In genomic region chr19:9989171-9989883, GRCm38 (mm10) we compare ENCODE assay signal across 10 mouse cellular contexts. TPM values are rescaled to one million over a fixed set of nuclear protein-coding genes. Genes with fewer than 3 reads are reported as not detected.
DNase-seq lines count a peak whose midpoint lies in the region; ATAC-seq lines count a peak whose summit lies in the region.
"Had no signal": no experiment of that assay in that cellular context is flagged by ENCODE, and none has a peak within 500 bp of the region (broad histone marks: within the 10 kb centered on the region; RNA-seq: fewer than 3 reads in every experiment).

No protein-coding gene starts in this region.

- no peak overlapping the region for H3K4me3 ChIP-seq in neural tube, embryonic 11.5 days (ENCODE audit: low read depth, low read length)
- peak overlapping the region; percentile 25 for H3K4me3 ChIP-seq in erythroblast, embryonic 14.5 days (replicated peaks)
- H3K4me3 ChIP-seq in kidney, embryonic 16.5 days (ENCODE audit: low read length), result no peak overlapping the region
- no peak overlapping the region for H3K4me3 ChIP-seq in midbrain, embryonic 10.5 days
- H3K4me3 ChIP-seq: heart, embryonic 13.5 days; midbrain, embryonic 12.5 days had no signal

- H3K27ac ChIP-seq in neural tube, embryonic 11.5 days (ENCODE audit: low read depth, low read length), result no peak overlapping the region
- no peak overlapping the region for H3K27ac ChIP-seq in kidney, embryonic 16.5 days (ENCODE audit: low read length)
- H3K27ac ChIP-seq in midbrain, embryonic 10.5 days (replicated peaks), result no peak overlapping the region
- H3K27ac ChIP-seq: heart, embryonic 13.5 days; midbrain, embryonic 12.5 days had no signal

- no peak overlapping the region for H3K9ac ChIP-seq in neural tube, embryonic 11.5 days (ENCODE audit: low read length)
- no peak overlapping the region for H3K9ac ChIP-seq in kidney, embryonic 16.5 days (replicated peaks; ENCODE audit: low read length)
- H3K9ac ChIP-seq: heart, embryonic 13.5 days; midbrain, embryonic 12.5 days had no signal

- no peak overlapping the region for H3K4me2 ChIP-seq in neural tube, embryonic 11.5 days (ENCODE audit: low read depth)
- H3K4me2 ChIP-seq in kidney, embryonic 16.5 days (replicated peaks; ENCODE audit: low read depth, low read length), result no peak overlapping the region
- H3K4me2 ChIP-seq: heart, embryonic 13.5 days; midbrain, embryonic 12.5 days had no signal

- 66% methylated on average over 17 of the region's 17 CpGs for WGBS in neural tube, embryonic 11.5 days
- 70% methylated on average over 17 of the region's 17 CpGs for WGBS in kidney, embryonic 16.5 days
- WGBS in midbrain, embryonic 10.5 days, result 69% methylated on average over 17 of the region's 17 CpGs

- no peaks in the 10 kb centered on the region for H3K27me3 ChIP-seq in neural tube, embryonic 11.5 days (ENCODE audit: control insufficient read depth, insufficient read depth, low read length)
- H3K27me3 ChIP-seq in erythroblast, embryonic 14.5 days (ENCODE audit: control insufficient read depth), result no peaks in the 10 kb centered on the region; the same call in 1 of the 2 replicates
- no peaks in the 10 kb centered on the region for H3K27me3 ChIP-seq in splenic B cell, adult 2 months (ENCODE audit: control insufficient read depth, insufficient read depth, low read length, poor library complexity, severe bottlenecking)
- H3K27me3 ChIP-seq in kidney, embryonic 16.5 days (ENCODE audit: insufficient read depth, low read length), result no peaks in the 10 kb centered on the region
- peaks cover 9% of the 10 kb centered on the region for H3K27me3 ChIP-seq in midbrain, embryonic 10.5 days (ENCODE audit: low read depth, poor library complexity, severe bottlenecking)
- H3K27me3 ChIP-seq: heart, embryonic 13.5 days had no signal

- ATAC-seq in neural tube, embryonic 11.5 days (ENCODE audit: insufficient read depth, low FRiP score, low TSS enrichment), result no peak
- no peak for ATAC-seq in kidney, embryonic 16.5 days (ENCODE audit: low FRiP score, low TSS enrichment)

- no peaks in the 10 kb centered on the region for H3K9me3 ChIP-seq in neural tube, embryonic 11.5 days (ENCODE audit: control insufficient read depth, low read length)
- H3K9me3 ChIP-seq in erythroblast, embryonic 14.5 days (ENCODE audit: control insufficient read depth, low read length), result no peaks in the 10 kb centered on the region
- no peaks in the 10 kb centered on the region for H3K9me3 ChIP-seq in kidney, embryonic 16.5 days (ENCODE audit: low read length)
- H3K9me3 ChIP-seq in midbrain, embryonic 10.5 days (replicated peaks), result no peaks in the 10 kb centered on the region
- H3K9me3 ChIP-seq: heart, embryonic 13.5 days; midbrain, embryonic 12.5 days had no signal

- H3K36me3 ChIP-seq in neural tube, embryonic 11.5 days (ENCODE audit: control insufficient read depth, insufficient read depth, low read length), result peaks cover 4% of the 10 kb centered on the region
- H3K36me3 ChIP-seq in erythroblast, embryonic 14.5 days (ENCODE audit: control insufficient read depth), result peaks cover 39% of the 10 kb centered on the region
- peaks cover 6% of the 10 kb centered on the region; the same call in 1 of the 2 replicates for H3K36me3 ChIP-seq in splenic B cell, adult 2 months (ENCODE audit: control insufficient read depth, insufficient read depth, low read length, poor library complexity, severe bottlenecking)
- peaks cover 18% of the 10 kb centered on the region for H3K36me3 ChIP-seq in kidney, embryonic 16.5 days (ENCODE audit: insufficient read depth, low read length)
- peaks cover 22% of the 10 kb centered on the region for H3K36me3 ChIP-seq in midbrain, embryonic 10.5 days

- peak; percentile 14 for DNase-seq in cerebellum, adult 9-10 months
- no peak for DNase-seq in cerebellum, adult 8-10 months
- peak; percentile 9 for DNase-seq in neural tube, embryonic 11.5 days (ENCODE audit: low spot score)
- no peak for DNase-seq in neural tube, embryonic 10.5 days (ENCODE audit: extremely low spot score, low spot score)
- peak; percentile 68 for DNase-seq in splenic B cell, adult 2 months (ENCODE audit: low read depth, low spot score)
- DNase-seq in midbrain, embryonic 10.5 days (ENCODE audit: low spot score), result no peak

- H3K4me1 ChIP-seq in neural tube, embryonic 11.5 days (ENCODE audit: control insufficient read depth, insufficient read depth, low read length), result no peaks in the 10 kb centered on the region
- peaks cover 86% of the 10 kb centered on the region for H3K4me1 ChIP-seq in erythroblast, embryonic 14.5 days (ENCODE audit: control insufficient read depth)
- H3K4me1 ChIP-seq in kidney, embryonic 16.5 days (ENCODE audit: insufficient read depth, low read length), result peaks cover 16% of the 10 kb centered on the region
- H3K4me1 ChIP-seq in midbrain, embryonic 10.5 days, result peaks cover 25% of the 10 kb centered on the region

RNA-seq across cellular contexts. Expression of gene Fth1, which starts 8.9 kb away (rescaled TPM):
- 1,187 and 1,207 TPM in 2 replicates for polyA plus RNA-seq in neural tube, embryonic 11.5 days (2014; fragmentation: Nextera tagmentation; extraction: Ambion mirVana)
- polyA plus RNA-seq in erythroblast, embryonic 14.5 days (2012), result 1,886 and 6,516 TPM in 2 replicates
- 1,651 and 1,666 TPM in 2 replicates for polyA plus RNA-seq in kidney, embryonic 16.5 days (2015; fragmentation: Nextera tagmentation; extraction: Ambion mirVana)
- 1,350 and 1,398 TPM in 2 replicates for polyA plus RNA-seq in midbrain, embryonic 10.5 days (2016; fragmentation: Nextera tagmentation; extraction: Ambion mirVana)

RNA-seq across cellular contexts. Expression of gene Best1, which starts 12.1 kb away (rescaled TPM):
- polyA plus RNA-seq in neural tube, embryonic 11.5 days (2014; fragmentation: Nextera tagmentation; extraction: Ambion mirVana), result 1.0 and 1.5 TPM in 2 replicates
- not detected in 2 replicates for polyA plus RNA-seq in erythroblast, embryonic 14.5 days (2012)
- polyA plus RNA-seq in kidney, embryonic 16.5 days (2015; fragmentation: Nextera tagmentation; extraction: Ambion mirVana), result 1.4 and 1.9 TPM in 2 replicates
- 1.4 and 2.0 TPM in 2 replicates for polyA plus RNA-seq in midbrain, embryonic 10.5 days (2016; fragmentation: Nextera tagmentation; extraction: Ambion mirVana)

RNA-seq across cellular contexts. Expression of gene Rab3il1, which starts 12.1 kb away (rescaled TPM):
- 42.6 and 43.0 TPM in 2 replicates for polyA plus RNA-seq in neural tube, embryonic 11.5 days (2014; fragmentation: Nextera tagmentation; extraction: Ambion mirVana)
- polyA plus RNA-seq in erythroblast, embryonic 14.5 days (2012), result 90.0 and 90.9 TPM in 2 replicates
- 32.0 and 34.6 TPM in 2 replicates for polyA plus RNA-seq in kidney, embryonic 16.5 days (2015; fragmentation: Nextera tagmentation; extraction: Ambion mirVana)
- polyA plus RNA-seq in midbrain, embryonic 10.5 days (2016; fragmentation: Nextera tagmentation; extraction: Ambion mirVana), result 34.6 and 35.6 TPM in 2 replicates

RNA-seq across cellular contexts. Expression of gene Fads3, which starts 52.0 kb away (rescaled TPM):
- 6.1 and 6.2 TPM in 2 replicates for polyA plus RNA-seq in neural tube, embryonic 11.5 days (2014; fragmentation: Nextera tagmentation; extraction: Ambion mirVana)
- 11.1 and 13.7 TPM in 2 replicates for polyA plus RNA-seq in erythroblast, embryonic 14.5 days (2012)
- polyA plus RNA-seq in kidney, embryonic 16.5 days (2015; fragmentation: Nextera tagmentation; extraction: Ambion mirVana), result 30.1 and 36.5 TPM in 2 replicates
- 5.5 and 5.8 TPM in 2 replicates for polyA plus RNA-seq in midbrain, embryonic 10.5 days (2016; fragmentation: Nextera tagmentation; extraction: Ambion mirVana)

Comparison
In these comparisons a context has a peak if more than half of its experiments do, and no peak if none do; other contexts are left out.
1. DNase-seq: peak in cerebellum, adult 9-10 months (single experiment), neural tube, embryonic 11.5 days (single experiment) and splenic B cell, adult 2 months (single experiment); none in cerebellum, adult 8-10 months (single experiment), neural tube, embryonic 10.5 days (single experiment) and midbrain, embryonic 10.5 days (single experiment).